Mouse (Mus musculus): ENCODE data around the gene Meis1.

Meis1 gene

GRCm38 (mm10) chr11:18876886-18877625 lies 141.7 kb downstream of the Meis1 start:
- peak in 1 of 2 experiments; percentile 16 for DNase-seq (ENCODE audit: low spot score in 2 of 2)

- DNase-seq (ENCODE audit: low spot score in 2 of 2), result no peak
These were observed 142.6 kb downstream of the Meis1 start for GRCm38 (mm10) chr11:18875911-18876885.

GRCm38 (mm10) chr11:18875001-18875902 lies 143.5 kb downstream of the Meis1 start:
- DNase-seq (ENCODE audit: low spot score in 2 of 2), result no peak

- DNase-seq (ENCODE audit: low spot score in 2 of 2), result no peak
These were observed 144.3 kb downstream of the Meis1 start for GRCm38 (mm10) chr11:18874278-18875000.

- no peak for DNase-seq (ENCODE audit: low spot score in 2 of 2)
These were observed 145.1 kb downstream of the Meis1 start for GRCm38 (mm10) chr11:18873451-18874277.

GRCm38 (mm10) chr11:18872793-18873192 lies 146.0 kb downstream of the Meis1 start:
- DNase-seq (ENCODE audit: low spot score in 2 of 2), result no peak

GRCm38 (mm10) chr11:18872118-18872751 lies 146.6 kb downstream of the Meis1 start:
- DNase-seq (ENCODE audit: low spot score in 2 of 2), result no peak

GRCm38 (mm10) chr11:18871170-18872081 lies 147.4 kb downstream of the Meis1 start:
- no peak for DNase-seq (ENCODE audit: low spot score in 2 of 2)

GRCm38 (mm10) chr11:18870121-18870931 lies 148.5 kb downstream of the Meis1 start:
- no peak for DNase-seq (ENCODE audit: low spot score in 2 of 2)

- no peak for DNase-seq (ENCODE audit: low spot score in 2 of 2)
These were observed 149.3 kb downstream of the Meis1 start for GRCm38 (mm10) chr11:18869429-18869969.

GRCm38 (mm10) chr11:18867665-18868064 lies 151.1 kb downstream of the Meis1 start:
- no peak for DNase-seq (ENCODE audit: low spot score in 2 of 2)

- DNase-seq (ENCODE audit: low spot score in 2 of 2), result no peak
These were observed 152.5 kb downstream of the Meis1 start for GRCm38 (mm10) chr11:18866198-18866836.

GRCm38 (mm10) chr11:18850772-18851171 lies 168.0 kb downstream of the Meis1 start:
- no peak for DNase-seq (ENCODE audit: low spot score in 2 of 2)

- DNase-seq (ENCODE audit: low spot score in 2 of 2), result no peak
These were observed 171.1 kb downstream of the Meis1 start for GRCm38 (mm10) chr11:18847650-18848049.

GRCm38 (mm10) chr11:18846472-18846871 lies 172.3 kb downstream of the Meis1 start:
- no peak for DNase-seq (ENCODE audit: low spot score in 2 of 2)

GRCm38 (mm10) chr11:18845900-18846299 lies 172.9 kb downstream of the Meis1 start:
- DNase-seq (ENCODE audit: low spot score in 2 of 2), result no peak

- no peak for DNase-seq (ENCODE audit: low spot score in 2 of 2)
These were observed 173.3 kb downstream of the Meis1 start for GRCm38 (mm10) chr11:18845466-18845865.
